Comparison of ENCODE assay signal across 14 mouse cellular contexts in genomic region chr10:83032559-83032958, GRCm38 (mm10). TPM values are rescaled to one million over a fixed set of nuclear protein-coding genes. Genes with fewer than 3 reads are reported as not detected.
DNase-seq lines count a peak whose midpoint lies in the region; ATAC-seq and TF ChIP-seq lines count a peak whose summit lies in the region.
"Had no signal": no experiment of that assay in that cellular context is flagged by ENCODE, and none has a peak within 500 bp of the region (broad histone marks: within the 10 kb centered on the region; RNA-seq: fewer than 3 reads in every experiment).

No protein-coding gene starts in this region.

- TF ChIP-seq CTCF in liver, adult 2 months (IDR thresholded peaks at IDR 0.05; ENCODE audit: low read depth, low read length): no peak

- 24% methylated on average over 10 of the region's 10 CpGs for WGBS in liver, adult 2 months
- 77% methylated on average over 10 of the region's 10 CpGs for WGBS in liver, embryonic 11.5 days
- 44% methylated on average over 10 of the region's 10 CpGs for WGBS in intestine, embryonic 14.5 days

- H3K4me3 ChIP-seq in liver, adult 2 months (ENCODE audit: insufficient read depth, low read depth, low read length): no peak overlapping the region
- no peak overlapping the region for H3K4me3 ChIP-seq in liver, embryonic 11.5 days (ENCODE audit: low read depth, low read length)
- no peak overlapping the region for H3K4me3 ChIP-seq in intestine, embryonic 14.5 days (ENCODE audit: low read depth, low read length)
- H3K4me3 ChIP-seq: embryonic facial prominence, embryonic 12.5 days; forebrain, embryonic 13.5 days had no signal

- peak; percentile 89 for DNase-seq in liver, adult 2 months (ENCODE audit: extremely low read depth, low read depth, low spot score)
- no peak for DNase-seq in liver, embryonic 11.5 days (ENCODE audit: low spot score)
- DNase-seq in adipocyte (ENCODE audit: low spot score): peak; percentile 89
- no peak for DNase-seq in intestine, embryonic 14.5 days (ENCODE audit: low spot score)
- DNase-seq in kidney, postnatal 25 days: peak; percentile 29 to 57
- no peak for DNase-seq in left cerebral cortex, postnatal 36 days (ENCODE audit: low spot score in 2 of 2)
- no peak for DNase-seq in lung, postnatal 36 days
- DNase-seq: cerebellum, postnatal 14 days; gastrocnemius, postnatal 36 days; lung, embryonic 14.5 days; thymus, postnatal 36 days had no signal

- H3K36me3 ChIP-seq in liver, adult 2 months (ENCODE audit: control insufficient read depth, insufficient read depth, low read length): no peaks in the 10 kb centered on the region
- no peaks in the 10 kb centered on the region for H3K36me3 ChIP-seq in liver, embryonic 11.5 days (ENCODE audit: control insufficient read depth, insufficient read depth, low read length)
- H3K36me3 ChIP-seq in intestine, embryonic 14.5 days (ENCODE audit: control insufficient read depth, insufficient read depth, low read length): no peaks in the 10 kb centered on the region
- H3K36me3 ChIP-seq: embryonic facial prominence, embryonic 12.5 days had no signal

- H3K9me3 ChIP-seq in liver, embryonic 11.5 days (ENCODE audit: control insufficient read depth, low read length): no peaks in the 10 kb centered on the region
- no peaks in the 10 kb centered on the region for H3K9me3 ChIP-seq in intestine, embryonic 14.5 days (ENCODE audit: control insufficient read depth, low read length)
- H3K9me3 ChIP-seq: embryonic facial prominence, embryonic 12.5 days; forebrain, embryonic 13.5 days had no signal

- no peak overlapping the region for H3K4me2 ChIP-seq in liver, embryonic 11.5 days
- H3K4me2 ChIP-seq in intestine, embryonic 14.5 days (ENCODE audit: low read length): no peak overlapping the region
- H3K4me2 ChIP-seq: embryonic facial prominence, embryonic 12.5 days; forebrain, embryonic 13.5 days; lung, embryonic 14.5 days had no signal

- no peak for ATAC-seq in liver, embryonic 11.5 days (replicated peaks; ENCODE audit: low FRiP score)
- 0 out of 2 replicates have a peak, but pooled peaks have one; percentile 7 for ATAC-seq in intestine, embryonic 14.5 days (replicated peaks; ENCODE audit: low FRiP score, low TSS enrichment, low read depth)
- ATAC-seq in erythroid progenitor cell, adult 5-6 weeks (replicated peaks; ENCODE audit: low FRiP score, poor library complexity, severe bottlenecking): no peak
- ATAC-seq: forebrain, embryonic 13.5 days had no signal

- no peaks in the 10 kb centered on the region for H3K79me2 ChIP-seq in liver, adult 2 months (ENCODE audit: control insufficient read depth, insufficient read depth, low read length)

- no peak for TF ChIP-seq POLR2A in liver, adult 2 months (IDR thresholded peaks at IDR 0.05; ENCODE audit: extremely low read depth, insufficient read depth, low read length)

- intact Hi-C loops in left cerebral cortex, postnatal 36 days (cut with DNase I): no loop called here

- no peak overlapping the region for H3K27ac ChIP-seq in liver, adult 2 months (replicated peaks; ENCODE audit: insufficient read depth, low read depth, low read length)
- H3K27ac ChIP-seq in liver, embryonic 11.5 days (ENCODE audit: low read depth, low read length): no peak overlapping the region
- H3K27ac ChIP-seq in intestine, embryonic 14.5 days (ENCODE audit: low read depth): no peak overlapping the region
- H3K27ac ChIP-seq: embryonic facial prominence, embryonic 12.5 days; forebrain, embryonic 13.5 days had no signal

- no peaks in the 10 kb centered on the region; the same call in 1 of the 2 replicates for H3K4me1 ChIP-seq in liver, adult 2 months (ENCODE audit: control insufficient read depth, insufficient read depth, low read length)
- peaks cover 11% of the 10 kb centered on the region for H3K4me1 ChIP-seq in liver, embryonic 11.5 days (replicated peaks; ENCODE audit: control insufficient read depth, insufficient read depth, low read length)
- peaks cover 3% of the 10 kb centered on the region; the same call in 1 of the 2 replicates for H3K4me1 ChIP-seq in intestine, embryonic 14.5 days (replicated peaks; ENCODE audit: control insufficient read depth, insufficient read depth, low read length)

- no peak overlapping the region for H3K9ac ChIP-seq in liver, adult 2 months (ENCODE audit: low read depth, low read length)
- no peak overlapping the region for H3K9ac ChIP-seq in liver, embryonic 11.5 days (ENCODE audit: low read depth, low read length)
- no peak overlapping the region for H3K9ac ChIP-seq in intestine, embryonic 14.5 days (ENCODE audit: low read length)
- H3K9ac ChIP-seq: embryonic facial prominence, embryonic 12.5 days; forebrain, embryonic 13.5 days; lung, embryonic 14.5 days had no signal

- no peaks in the 10 kb centered on the region for H3K27me3 ChIP-seq in liver, adult 2 months (ENCODE audit: control insufficient read depth, insufficient read depth, low read length)
- no peaks in the 10 kb centered on the region for H3K27me3 ChIP-seq in liver, embryonic 11.5 days (replicated peaks; ENCODE audit: control insufficient read depth, insufficient read depth, low read length)
- no peaks in the 10 kb centered on the region for H3K27me3 ChIP-seq in intestine, embryonic 14.5 days (replicated peaks; ENCODE audit: control insufficient read depth, insufficient read depth, low read length)
- H3K27me3 ChIP-seq: embryonic facial prominence, embryonic 12.5 days; forebrain, embryonic 13.5 days had no signal

RNA-seq across cellular contexts. Expression of gene Chst11, which starts 47.3 kb away (rescaled TPM):
- total RNA-seq in liver, adult 2 months (2014; rRNA removed): 0.09 and 0.34 TPM in 2 replicates
- polyA plus RNA-seq in liver, adult 2 months (2012; rRNA removed): 0.15 and 0.16 TPM in 2 replicates
- polyA plus RNA-seq in liver, embryonic 11.5 days (2014; fragmentation: Nextera tagmentation; extraction: Ambion mirVana): 2.9 and 3.1 TPM in 2 replicates
- polyA plus RNA-seq in intestine, embryonic 14.5 days (2014; fragmentation: Nextera tagmentation; extraction: Ambion mirVana): 2.0 and 2.2 TPM in 2 replicates
- 10 to 100 TPM; 29.9 to 33.3 TPM for total RNA-seq in left cerebral cortex, postnatal 36 days (2021)
- total RNA-seq in erythroid progenitor cell, adult 5-6 weeks (2015; ENCODE audit: low replicate concordance): 14.1 and 15.9 TPM in 2 replicates
- 13.6 and 17.2 TPM in 2 replicates for total RNA-seq in erythroid progenitor cell, adult 5-6 weeks (2017; ENCODE audit: low replicate concordance)

Comparison
In these comparisons a context has a peak if more than half of its experiments do, and no peak if none do; other contexts are left out.
1. DNase-seq: peak in liver, adult 2 months (single experiment), adipocyte (single experiment) and kidney, postnatal 25 days (2 of 2); none in liver, embryonic 11.5 days (single experiment), intestine, embryonic 14.5 days (single experiment), left cerebral cortex, postnatal 36 days (0 of 2) and lung, postnatal 36 days (single experiment).
2. RNA of gene Chst11, which starts 47.3 kb away (total RNA-seq): 29.9 to 33.3 TPM in left cerebral cortex, postnatal 36 days and 13.6 to 17.2 TPM in erythroid progenitor cell, adult 5-6 weeks; 0.09 to 0.34 TPM in liver, adult 2 months; every median in the first group is over 10 times any median in the second.